Mouse (Mus musculus): ENCODE results near the gene Mus81. TPM values are rescaled to one million over a fixed set of nuclear protein-coding genes. Genes with fewer than 3 reads are reported as not detected.
A peak's percentile ranks its signal among the peaks of the same experiment; 100 is the strongest.

The Mus81 gene
- total and polyA plus RNA-seq, 2 experiments from 2014 or later = 32.6 to 54.8 TPM

DNA sequence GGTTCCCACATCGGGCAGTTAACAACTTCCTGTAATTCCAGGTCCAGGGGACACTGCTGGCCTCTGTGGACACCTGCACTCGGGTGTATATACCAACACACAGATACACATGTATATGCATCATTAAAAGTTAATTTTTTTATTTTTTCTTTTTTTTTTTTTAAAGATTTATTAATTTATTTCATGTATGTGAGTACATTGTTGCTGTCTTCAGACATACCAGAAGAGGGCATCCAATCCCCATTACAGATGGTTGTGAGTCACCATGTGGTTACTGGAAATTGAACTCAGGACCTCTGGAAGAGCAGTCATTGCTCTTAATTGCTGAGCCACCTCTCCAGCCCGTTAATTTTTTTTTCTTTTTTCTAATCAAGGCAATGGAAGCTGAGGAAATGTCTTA, 15.3 kb downstream of the Mus81 start:
- Histone ChIP-seq H3K9ac (no peak overlapping the region), H3K36me3 (ENCODE audit: insufficient read depth) (no peaks in the 10 kb centered on the region), H3K4me3 (ENCODE audit: low read depth, low read length) (no peak overlapping the region), H3K4me2 (ENCODE audit: low read depth) (no peak overlapping the region), H3K9me3 (ENCODE audit: low read length) (no peaks in the 10 kb centered on the region), H3K4me1 (ENCODE audit: insufficient read depth) (peaks cover 6% of the 10 kb centered on the region; the same call in 1 of the 2 replicates), H3K27me3 (ENCODE audit: insufficient read depth, low read length) (no peaks in the 10 kb centered on the region), H3K27ac (ENCODE audit: low read depth, low read length) (no peak overlapping the region)
- peak; percentile 43 for TF ChIP-seq CTCF (IDR thresholded peaks at IDR 0.05; ENCODE audit: low read depth)
- 77% methylated on average over 3 of the region's 3 CpGs for WGBS
- DNase-seq = no peak
- no peak for ATAC-seq

DNA sequence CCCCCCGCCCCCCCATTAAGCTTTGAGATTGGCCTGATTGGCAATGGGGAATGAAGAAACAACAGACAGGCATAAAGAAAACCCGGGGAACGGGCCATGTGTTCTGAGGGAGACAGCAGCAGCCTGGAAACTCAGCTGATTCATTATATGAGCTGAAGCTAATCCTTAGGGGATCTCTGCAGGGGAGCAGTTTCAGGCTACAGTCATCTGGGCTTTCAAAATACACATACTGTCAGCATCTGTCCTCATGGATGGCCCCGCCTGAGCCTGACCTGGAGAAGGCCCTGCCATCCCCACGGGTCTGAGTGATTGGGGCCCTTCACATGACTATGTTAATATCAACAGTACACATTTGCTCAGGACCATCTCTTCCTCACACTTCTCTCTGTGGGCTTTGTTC, 16.4 kb downstream of the Mus81 start:
- Histone ChIP-seq H3K4me2 (ENCODE audit: low read depth) (no peak overlapping the region), H3K4me1 (ENCODE audit: insufficient read depth) (peaks cover 6% of the 10 kb centered on the region; the same call in 1 of the 2 replicates), H3K36me3 (ENCODE audit: insufficient read depth) (peaks cover 4% of the 10 kb centered on the region; the same call in 1 of the 2 replicates), H3K27ac (ENCODE audit: low read depth, low read length) (no peak overlapping the region), H3K4me3 (ENCODE audit: low read depth, low read length) (no peak overlapping the region), H3K27me3 (ENCODE audit: insufficient read depth, low read length) (no peaks in the 10 kb centered on the region), H3K9ac (no peak overlapping the region), H3K9me3 (ENCODE audit: low read length) (no peaks in the 10 kb centered on the region)
- ATAC-seq (no peak), DNase-seq (no peak)
- no peak for TF ChIP-seq CTCF (IDR thresholded peaks at IDR 0.05; ENCODE audit: low read depth)
- 46% methylated on average over 5 of the region's 5 CpGs for WGBS

DNA sequence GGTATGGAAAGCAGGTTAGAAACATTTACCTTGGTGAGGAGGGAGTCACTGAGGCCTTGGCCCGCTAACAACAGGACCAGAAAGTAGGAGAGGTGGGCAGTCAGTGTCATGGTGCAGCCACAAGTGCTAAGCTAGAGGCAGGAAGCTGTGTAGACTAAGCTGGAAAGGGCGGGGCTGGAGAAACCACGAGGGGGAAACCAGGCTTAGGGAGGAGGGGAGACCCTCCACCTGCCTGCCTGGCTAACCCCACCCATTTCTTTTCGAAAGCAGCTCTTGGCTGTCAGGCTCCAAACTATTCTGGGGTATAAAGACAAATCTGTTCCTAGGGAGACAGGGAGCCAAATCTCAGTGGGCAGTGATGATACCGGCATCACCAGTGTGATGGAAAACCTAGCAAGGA, 19.8 kb downstream of the Mus81 start, which contains the start of gene Ctsw:
Gene Ctsw, minus strand, starts transcription at position 134 of the 400 bp plus-strand sequence.
- no peaks in the 10 kb centered on the region for H3K9me3 ChIP-seq (ENCODE audit: low read length)
- ATAC-seq = no peak
- 60% methylated on average over 5 of the region's 5 CpGs for WGBS
- no peak for TF ChIP-seq CTCF (IDR thresholded peaks at IDR 0.05; ENCODE audit: low read depth)
- no peaks in the 10 kb centered on the region; the same call in 1 of the 2 replicates for H3K4me1 ChIP-seq (ENCODE audit: insufficient read depth)
- DNase-seq = no peak
- no peak within 1 kb of the TSS for H3K9ac ChIP-seq
- H3K4me3 ChIP-seq (ENCODE audit: low read depth, low read length) = no peak within 1 kb of the TSS
- no peak within 1 kb of the TSS for H3K4me2 ChIP-seq (ENCODE audit: low read depth)
- H3K27me3 ChIP-seq (ENCODE audit: insufficient read depth, low read length) = no peaks in the 10 kb centered on the region
- H3K27ac ChIP-seq (ENCODE audit: low read depth, low read length) = no peak within 1 kb of the TSS
- H3K36me3 ChIP-seq (ENCODE audit: insufficient read depth) = peaks cover 29% of the 10 kb centered on the region

DNA sequence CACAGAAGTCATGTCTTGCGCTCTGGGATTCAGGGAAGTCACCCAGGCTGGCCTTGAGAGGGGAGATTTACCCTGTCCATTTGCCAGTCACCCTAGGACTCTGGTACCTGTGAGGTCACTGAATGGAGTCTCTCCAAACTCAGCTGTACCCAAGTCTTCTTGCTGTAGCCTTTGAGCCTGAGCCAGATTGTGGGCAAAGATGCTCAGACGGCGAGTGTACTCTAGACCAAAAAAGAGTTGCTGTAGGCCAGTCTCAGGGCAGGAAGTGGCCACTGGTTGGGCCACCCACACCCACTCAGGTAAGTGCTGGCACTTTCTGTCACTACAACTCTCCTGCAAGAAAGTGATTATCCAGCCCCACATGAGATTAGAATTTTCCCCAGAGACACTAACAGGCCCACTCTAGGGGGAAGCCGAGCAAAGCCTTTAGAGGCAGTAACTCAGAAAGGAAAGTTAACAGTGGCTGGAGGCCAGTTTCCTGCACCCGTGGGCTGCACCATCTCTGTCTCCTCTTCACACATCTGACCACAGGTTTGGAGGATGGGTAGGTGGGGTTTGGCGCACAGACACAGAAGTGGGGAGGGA, 21.2 kb downstream of the Mus81 start:
- ATAC-seq (no peak), DNase-seq (no peak)
- Histone ChIP-seq H3K4me3 (ENCODE audit: low read depth, low read length) (no peak overlapping the region), H3K27ac (ENCODE audit: low read depth, low read length) (no peak overlapping the region), H3K4me1 (ENCODE audit: insufficient read depth) (no peaks in the 10 kb centered on the region; the same call in 1 of the 2 replicates), H3K9me3 (ENCODE audit: low read length) (no peaks in the 10 kb centered on the region), H3K27me3 (ENCODE audit: insufficient read depth, low read length) (no peaks in the 10 kb centered on the region), H3K9ac (no peak overlapping the region), H3K4me2 (ENCODE audit: low read depth) (no peak overlapping the region), H3K36me3 (ENCODE audit: insufficient read depth) (peaks cover 41% of the 10 kb centered on the region)
- WGBS = 91% methylated on average over 6 of the region's 6 CpGs
- TF ChIP-seq CTCF (IDR thresholded peaks at IDR 0.05; ENCODE audit: low read depth) = no peak

DNA sequence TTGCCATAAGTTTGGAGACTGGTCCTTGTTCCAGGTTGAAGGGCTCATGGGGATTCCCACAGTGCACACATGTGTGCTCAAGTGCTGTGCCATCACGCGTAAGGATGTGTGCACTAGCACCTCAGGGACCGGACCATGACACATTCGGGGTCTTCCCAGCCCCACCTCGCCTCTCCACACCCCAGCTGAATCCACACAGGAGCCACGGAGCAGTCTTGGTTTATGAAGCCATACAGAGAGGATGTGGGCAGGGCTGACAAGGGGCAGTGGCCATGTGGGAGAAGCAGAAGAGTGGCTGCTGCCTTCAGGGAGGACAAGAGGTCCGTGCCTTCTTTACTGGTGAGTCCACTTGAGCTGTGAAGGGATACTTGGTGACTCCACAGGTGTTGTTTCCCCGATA, 23.2 kb downstream of the Mus81 start:
- TF ChIP-seq CTCF (IDR thresholded peaks at IDR 0.05; ENCODE audit: low read depth) = no peak
- Histone ChIP-seq H3K4me1 (ENCODE audit: insufficient read depth) (peaks cover 9% of the 10 kb centered on the region), H3K27ac (ENCODE audit: low read depth, low read length) (no peak overlapping the region), H3K27me3 (ENCODE audit: insufficient read depth, low read length) (no peaks in the 10 kb centered on the region), H3K9ac (no peak overlapping the region), H3K36me3 (ENCODE audit: insufficient read depth) (peaks cover 41% of the 10 kb centered on the region), H3K9me3 (ENCODE audit: low read length) (no peaks in the 10 kb centered on the region), H3K4me3 (ENCODE audit: low read depth, low read length) (no peak overlapping the region), H3K4me2 (ENCODE audit: low read depth) (no peak overlapping the region)
- WGBS = 96% methylated on average over 8 of the region's 8 CpGs
- no peak for ATAC-seq
- DNase-seq = no peak

DNA sequence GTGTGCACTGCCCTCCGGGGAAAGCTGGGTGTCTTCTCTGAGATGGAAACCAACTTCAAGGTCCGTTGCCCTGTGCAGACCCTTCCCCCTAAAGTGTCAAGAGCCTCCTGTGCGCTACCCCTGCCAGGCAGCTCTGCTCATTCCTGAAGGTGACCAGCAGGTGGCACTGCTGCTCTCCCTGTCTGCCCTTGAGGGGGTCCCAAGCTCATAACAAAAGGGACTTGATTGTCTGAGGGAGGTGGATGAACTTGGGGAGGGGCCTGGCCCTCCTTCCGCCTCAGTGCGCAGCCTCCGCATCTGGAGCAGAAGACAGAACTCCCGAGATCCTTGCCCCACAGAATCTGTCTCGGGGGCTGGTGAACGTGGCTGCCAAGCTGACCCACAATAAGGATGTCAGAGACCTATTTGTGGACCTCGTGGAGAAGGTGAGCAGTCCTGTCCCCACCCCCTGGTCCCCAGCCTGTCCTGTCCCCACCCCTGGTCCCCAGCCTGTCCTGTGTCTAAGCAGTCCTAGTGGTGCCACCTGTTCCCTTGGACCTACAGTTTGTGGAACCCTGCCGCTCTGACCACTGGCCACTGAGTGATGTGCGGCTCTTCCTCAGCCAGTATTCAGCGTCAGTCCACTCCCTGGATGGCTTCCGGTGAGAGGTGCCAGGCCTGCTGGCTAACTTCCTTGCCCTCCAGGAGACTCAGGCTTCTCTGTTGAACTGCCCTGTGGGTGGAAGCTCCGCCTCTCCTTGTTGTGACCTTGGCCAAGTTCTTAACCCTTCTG, 24.2 kb downstream of the Mus81 start:
- H3K9me3 ChIP-seq (ENCODE audit: low read length) = no peaks in the 10 kb centered on the region
- peak overlapping the region; percentile 51 for H3K4me2 ChIP-seq (ENCODE audit: low read depth)
- peak overlapping the region; percentile 29 for H3K4me3 ChIP-seq (ENCODE audit: low read depth, low read length)
- H3K4me1 ChIP-seq (ENCODE audit: insufficient read depth) = peaks cover 15% of the 10 kb centered on the region
- H3K27ac ChIP-seq (ENCODE audit: low read depth, low read length) = peak overlapping the region; percentile 64
- no peaks in the 10 kb centered on the region for H3K27me3 ChIP-seq (ENCODE audit: insufficient read depth, low read length)
- peaks cover 41% of the 10 kb centered on the region for H3K36me3 ChIP-seq (ENCODE audit: insufficient read depth)
- ATAC-seq (peak; percentile 70), DNase-seq (peak; percentile 86)
- WGBS = 31% methylated on average over 15 of the region's 15 CpGs
- TF ChIP-seq CTCF (IDR thresholded peaks at IDR 0.05; ENCODE audit: low read depth) = peak; percentile 94
- peak overlapping the region; percentile 47 for H3K9ac ChIP-seq

DNA sequence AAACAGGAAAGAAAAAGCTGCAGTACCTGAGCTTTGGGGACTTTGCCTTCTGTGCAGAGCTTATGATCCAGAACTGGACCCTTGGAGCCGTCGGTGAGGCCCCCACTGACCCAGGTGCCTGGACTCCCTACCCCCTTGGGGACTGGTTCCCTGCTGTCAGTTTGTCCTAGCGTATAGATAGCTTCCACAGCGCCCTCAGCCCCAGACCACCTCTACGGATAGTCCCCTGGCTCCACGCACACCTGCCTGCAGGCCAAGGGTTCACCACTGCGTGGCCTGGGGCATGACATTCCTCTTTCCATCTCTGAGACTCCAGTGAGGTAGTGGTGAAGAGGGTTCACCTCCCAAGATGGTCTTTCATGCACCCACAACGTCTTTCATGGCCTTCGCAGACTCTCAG, 25.0 kb downstream of the Mus81 start:
- peaks cover 41% of the 10 kb centered on the region for H3K36me3 ChIP-seq (ENCODE audit: insufficient read depth)
- no peaks in the 10 kb centered on the region for H3K9me3 ChIP-seq (ENCODE audit: low read length)
- H3K4me1 ChIP-seq (ENCODE audit: insufficient read depth) = peaks cover 16% of the 10 kb centered on the region
- no peak overlapping the region for H3K4me3 ChIP-seq (ENCODE audit: low read depth, low read length)
- no peak overlapping the region for H3K9ac ChIP-seq
- no peak overlapping the region for H3K4me2 ChIP-seq (ENCODE audit: low read depth)
- ATAC-seq (no peak), DNase-seq (no peak)
- no peak for TF ChIP-seq CTCF (IDR thresholded peaks at IDR 0.05; ENCODE audit: low read depth)
- 92% methylated on average over 9 of the region's 9 CpGs for WGBS
- no peak overlapping the region for H3K27ac ChIP-seq (ENCODE audit: low read depth, low read length)
- no peaks in the 10 kb centered on the region for H3K27me3 ChIP-seq (ENCODE audit: insufficient read depth, low read length)

Data from forebrain, postnatal 0 days (tissue).